Mouse (Mus musculus): ENCODE results near the gene Bcl2. TPM values are rescaled to one million over a fixed set of nuclear protein-coding genes. Genes with fewer than 3 reads are reported as not detected.

Bcl2 gene
- polyA plus RNA-seq, 1 experiment from 2014 or later = 8.3 TPM

GRCm38 (mm10) chr1:106601247-106601646 is 112.8 kb downstream of the Bcl2 start:
- 90% methylated on average over 4 of the region's 4 CpGs for WGBS
- Histone ChIP-seq H3K27ac (no peak overlapping the region), H3K4me3 (no peak overlapping the region), H3K27me3 (ENCODE audit: insufficient read depth, poor library complexity, severe bottlenecking) (no peaks in the 10 kb centered on the region), H3K9me3 (no peaks in the 10 kb centered on the region), H3K36me3 (no peaks in the 10 kb centered on the region), H3K4me1 (replicated peaks) (peaks cover 16% of the 10 kb centered on the region)
- no peak for DNase-seq (ENCODE audit: low spot score)

- WGBS = 90% methylated on average over 5 of the region's 5 CpGs
These were observed 113.2 kb downstream of the Bcl2 start for GRCm38 (mm10) chr1:106600841-106601240.

GRCm38 (mm10) chr1:106598292-106598583 is 115.8 kb downstream of the Bcl2 start:
- H3K36me3 ChIP-seq = no peaks in the 10 kb centered on the region
- no peak overlapping the region for H3K4me3 ChIP-seq
- WGBS = 97% methylated on average over 2 of the region's 2 CpGs
- no peaks in the 10 kb centered on the region for H3K9me3 ChIP-seq
- no peaks in the 10 kb centered on the region for H3K27me3 ChIP-seq (ENCODE audit: insufficient read depth, poor library complexity, severe bottlenecking)
- DNase-seq (ENCODE audit: low spot score) = no peak
- H3K4me1 ChIP-seq (replicated peaks) = peaks cover 8% of the 10 kb centered on the region
- H3K27ac ChIP-seq = no peak overlapping the region

More at GRCm38 (mm10) chr1:106600841-106601240, 113.2 kb downstream of the Bcl2 start:
- Histone ChIP-seq H3K27me3 (ENCODE audit: insufficient read depth, poor library complexity, severe bottlenecking) (no peaks in the 10 kb centered on the region), H3K36me3 (no peaks in the 10 kb centered on the region), H3K4me1 (replicated peaks) (peaks cover 16% of the 10 kb centered on the region), H3K27ac (no peak overlapping the region), H3K9me3 (no peaks in the 10 kb centered on the region), H3K4me3 (no peak overlapping the region)
- no peak for DNase-seq (ENCODE audit: low spot score)

GRCm38 (mm10) chr1:106597575-106598291 is 116.3 kb downstream of the Bcl2 start:
- DNase-seq (ENCODE audit: low spot score) = no peak
- no peaks in the 10 kb centered on the region for H3K9me3 ChIP-seq
- H3K27me3 ChIP-seq (ENCODE audit: insufficient read depth, poor library complexity, severe bottlenecking) = no peaks in the 10 kb centered on the region
- no peak overlapping the region for H3K27ac ChIP-seq
- WGBS = 89% methylated on average over 5 of the region's 5 CpGs
- H3K4me1 ChIP-seq (replicated peaks) = peaks cover 3% of the 10 kb centered on the region
- H3K36me3 ChIP-seq = no peaks in the 10 kb centered on the region
- H3K4me3 ChIP-seq = no peak overlapping the region

GRCm38 (mm10) chr1:106596380-106596779 is 117.7 kb downstream of the Bcl2 start:
- WGBS = 100% methylated on average over 1 of the region's 1 CpGs
- Histone ChIP-seq H3K27ac (no peak overlapping the region), H3K4me3 (no peak overlapping the region), H3K36me3 (no peaks in the 10 kb centered on the region), H3K4me1 (replicated peaks) (0 out of 2 replicates have a peak, but pooled peaks cover under 1% of the 10 kb centered on the region), H3K9me3 (no peaks in the 10 kb centered on the region), H3K27me3 (ENCODE audit: insufficient read depth, poor library complexity, severe bottlenecking) (no peaks in the 10 kb centered on the region)
- DNase-seq (ENCODE audit: low spot score) = no peak

GRCm38 (mm10) chr1:106595286-106595885 is 118.7 kb downstream of the Bcl2 start:
- Histone ChIP-seq H3K9me3 (no peaks in the 10 kb centered on the region), H3K36me3 (no peaks in the 10 kb centered on the region), H3K4me1 (replicated peaks) (0 out of 2 replicates have a peak, but pooled peaks cover 6% of the 10 kb centered on the region), H3K4me3 (no peak overlapping the region), H3K27ac (no peak overlapping the region), H3K27me3 (ENCODE audit: insufficient read depth, poor library complexity, severe bottlenecking) (no peaks in the 10 kb centered on the region)
- WGBS = 91% methylated on average over 6 of the region's 6 CpGs
- DNase-seq (ENCODE audit: low spot score) = no peak

GRCm38 (mm10) chr1:106591180-106591774 is 122.8 kb downstream of the Bcl2 start:
- Histone ChIP-seq H3K4me1 (replicated peaks) (0 out of 2 replicates have a peak, but pooled peaks cover 6% of the 10 kb centered on the region), H3K9me3 (no peaks in the 10 kb centered on the region), H3K36me3 (no peaks in the 10 kb centered on the region), H3K4me3 (no peak overlapping the region), H3K27me3 (ENCODE audit: insufficient read depth, poor library complexity, severe bottlenecking) (no peaks in the 10 kb centered on the region), H3K27ac (no peak overlapping the region)
- WGBS = 54% methylated on average over 2 of the region's 2 CpGs
- DNase-seq (ENCODE audit: low spot score) = no peak

GRCm38 (mm10) chr1:106589141-106589540 is 124.9 kb downstream of the Bcl2 start:
- WGBS = 90% methylated on average over 2 of the region's 2 CpGs

GRCm38 (mm10) chr1:106587866-106588470 is 126.1 kb downstream of the Bcl2 start:
- 90% methylated on average over 4 of the region's 4 CpGs for WGBS
- H3K4me1 ChIP-seq (replicated peaks) = peaks cover 30% of the 10 kb centered on the region
- no peak overlapping the region for H3K4me3 ChIP-seq
- no peak for DNase-seq (ENCODE audit: low spot score)
- H3K27me3 ChIP-seq (ENCODE audit: insufficient read depth, poor library complexity, severe bottlenecking) = no peaks in the 10 kb centered on the region
- H3K36me3 ChIP-seq = no peaks in the 10 kb centered on the region
- no peak overlapping the region for H3K27ac ChIP-seq
- no peaks in the 10 kb centered on the region for H3K9me3 ChIP-seq

More at GRCm38 (mm10) chr1:106589141-106589540, 124.9 kb downstream of the Bcl2 start:
- H3K27me3 ChIP-seq (ENCODE audit: insufficient read depth, poor library complexity, severe bottlenecking) = no peaks in the 10 kb centered on the region
- DNase-seq (ENCODE audit: low spot score) = no peak
- no peak overlapping the region for H3K27ac ChIP-seq
- no peaks in the 10 kb centered on the region for H3K9me3 ChIP-seq
- no peaks in the 10 kb centered on the region for H3K36me3 ChIP-seq
- peaks cover 18% of the 10 kb centered on the region for H3K4me1 ChIP-seq (replicated peaks)
- H3K4me3 ChIP-seq = no peak overlapping the region

- Histone ChIP-seq H3K4me1 (replicated peaks) (peaks cover 35% of the 10 kb centered on the region), H3K36me3 (no peaks in the 10 kb centered on the region), H3K9me3 (no peaks in the 10 kb centered on the region), H3K27ac (no peak overlapping the region), H3K27me3 (ENCODE audit: insufficient read depth, poor library complexity, severe bottlenecking) (no peaks in the 10 kb centered on the region), H3K4me3 (no peak overlapping the region)
- no peak for DNase-seq (ENCODE audit: low spot score)
- 92% methylated on average over 6 of the region's 6 CpGs for WGBS
These were observed 127.3 kb downstream of the Bcl2 start for GRCm38 (mm10) chr1:106586761-106587160.

- Histone ChIP-seq H3K27ac (no peak overlapping the region), H3K36me3 (no peaks in the 10 kb centered on the region), H3K4me3 (no peak overlapping the region), H3K27me3 (ENCODE audit: insufficient read depth, poor library complexity, severe bottlenecking) (no peaks in the 10 kb centered on the region), H3K4me1 (replicated peaks) (peaks cover 29% of the 10 kb centered on the region), H3K9me3 (no peaks in the 10 kb centered on the region)
- no peak for DNase-seq (ENCODE audit: low spot score)
These were observed 128.7 kb downstream of the Bcl2 start for GRCm38 (mm10) chr1:106585349-106585748.

- Histone ChIP-seq H3K36me3 (no peaks in the 10 kb centered on the region), H3K27me3 (ENCODE audit: insufficient read depth, poor library complexity, severe bottlenecking) (no peaks in the 10 kb centered on the region), H3K4me1 (replicated peaks) (peaks cover 29% of the 10 kb centered on the region), H3K27ac (0 out of 2 replicates have a peak overlapping the region, but pooled peaks have one; percentile 40), H3K9me3 (no peaks in the 10 kb centered on the region), H3K4me3 (no peak overlapping the region)
- WGBS = 54% methylated on average over 2 of the region's 2 CpGs
- DNase-seq (ENCODE audit: low spot score) = no peak
These were observed 129.2 kb downstream of the Bcl2 start for GRCm38 (mm10) chr1:106584824-106585223.

- Histone ChIP-seq H3K36me3 (no peaks in the 10 kb centered on the region), H3K9me3 (no peaks in the 10 kb centered on the region), H3K4me3 (no peak overlapping the region), H3K27me3 (ENCODE audit: insufficient read depth, poor library complexity, severe bottlenecking) (no peaks in the 10 kb centered on the region), H3K27ac (peak overlapping the region; percentile 76), H3K4me1 (replicated peaks) (peaks cover 29% of the 10 kb centered on the region)
- DNase-seq (ENCODE audit: low spot score) = no peak
- WGBS = 74% methylated on average over 4 of the region's 4 CpGs
These were observed 129.8 kb downstream of the Bcl2 start for GRCm38 (mm10) chr1:106584273-106584672.

All from hindbrain, embryonic 10.5 days (tissue).